Mouse (Mus musculus) cerebellum, adult 2 months (tissue): Measurements from ENCODE around the gene Golga4. TPM values are rescaled to one million over a fixed set of nuclear protein-coding genes. Genes with fewer than 3 reads are reported as not detected.
A peak's percentile ranks its signal among the peaks of the same experiment; 100 is the strongest.

Source experiments
- DNase-seq, 2 experiments: peaks; one replicate each; pipeline ENCODE4 v3.0.0; 2021
- H3K27ac ChIP-seq: fragments of 200-500 bp; 2 replicates; pipeline ENCODE4 v1.5.1; 2012; ENCODE audit warnings: low read length, control low read depth, inconsistent platforms; ENCODE audit not compliant: insufficient read depth
- H3K27me3 ChIP-seq: fragments of 200-500 bp; 2 replicates; pipeline ENCODE4 v1.6.1; 2012; ENCODE audit warnings: inconsistent platforms, mild to moderate bottlenecking, low read length, moderate library complexity; ENCODE audit not compliant: control insufficient read depth, insufficient read depth
- H3K4me1 ChIP-seq: fragments of 200-500 bp; 2 replicates; pipeline ENCODE4 v1.6.1; 2011; ENCODE audit warnings: low read length; ENCODE audit not compliant: control insufficient read depth, insufficient read depth
- H3K4me3 ChIP-seq: fragments of 200-500 bp; replicated peaks from 2 replicates; pipeline ENCODE3; 2011; ENCODE audit warnings: mild to moderate bottlenecking, low read depth, low read length, control low read depth; ENCODE audit not compliant: insufficient read depth
- CTCF ChIP-seq: fragments of 200-500 bp; IDR thresholded peaks from 2 replicates; pipeline ENCODE4 v1.5.1; 2011; ENCODE audit warnings: low read depth, mild to moderate bottlenecking, control low read depth, low read length, moderate library complexity, borderline replicate concordance; ENCODE audit not compliant: insufficient read depth
- POLR2A ChIP-seq: fragments of 200-500 bp; IDR thresholded peaks from 2 replicates; pipeline ENCODE4 v1.6.1; 2011; ENCODE audit warnings: low read length, control low read depth, borderline replicate concordance; ENCODE audit not compliant: insufficient read depth
- WGBS: fragments of 180-500 bp; shearing (Covaris S2); methylation state at CpG from one replicate; pipeline ENCODE4 v1.1.7; 2018; 5-methylcytosine and 5-hydroxymethylcytosine counted together
- polyA plus RNA-seq: library from polyadenylated mRNA; depleted of rRNA; stranded (reverse); fragments of >200 nt; gene quantifications from 2 replicates; pipeline ENCODE4 v1.2.3, GENCODE M21; 2012; rRNA removed

Golga4 gene
- polyA plus RNA-seq: 61.5 and 65.7 TPM in 2 replicates

- under 1% methylated on average over 43 of the region's 43 CpGs for WGBS
- TF ChIP-seq CTCF: no peak
- peak; percentile 51 for TF ChIP-seq POLR2A
Observed at GRCm38 (mm10) chr9:118506020-118506403, at the start of gene Golga4. Gene Golga4, plus strand, starts transcription at chr9:118506267.

GRCm38 (mm10) chr9:118456405-118456804 is 49.7 kb upstream of the Golga4 start:
- Histone ChIP-seq H3K27ac (no peak overlapping the region), H3K27me3 (no peaks in the 10 kb centered on the region), H3K4me3 (no peak overlapping the region), H3K4me1 (no peaks in the 10 kb centered on the region)
- TF ChIP-seq POLR2A (no peak), CTCF (no peak)
- 79% methylated on average over 6 of the region's 6 CpGs for WGBS
- no peak for DNase-seq

More at GRCm38 (mm10) chr9:118506020-118506403, at the start of gene Golga4:
- peak; percentile 95 to 96 for DNase-seq
- Histone ChIP-seq H3K4me3 (peak within 1 kb of the TSS; percentile 70), H3K27ac (peak within 1 kb of the TSS; percentile 48), H3K4me1 (0 out of 2 replicates have a peak, but pooled peaks cover 7% of the 10 kb centered on the region), H3K27me3 (no peaks in the 10 kb centered on the region)

GRCm38 (mm10) chr9:118458039-118458438 is 48.0 kb upstream of the Golga4 start:
- TF ChIP-seq CTCF (no peak), POLR2A (no peak)
- WGBS: 3% methylated on average over 5 of the region's 5 CpGs
- Histone ChIP-seq H3K4me3 (no peak overlapping the region), H3K27me3 (no peaks in the 10 kb centered on the region), H3K27ac (no peak overlapping the region), H3K4me1 (no peaks in the 10 kb centered on the region)
- DNase-seq: no peak

- no peak overlapping the region for H3K4me3 ChIP-seq
- WGBS: 11% methylated on average over 1 of the region's 1 CpGs
- peak in 1 of 2 experiments; percentile 72 for DNase-seq
- peak overlapping the region; percentile 59; the same call in 1 of the 2 replicates for H3K27ac ChIP-seq
- H3K4me1 ChIP-seq: peaks cover 8% of the 10 kb centered on the region; the same call in 1 of the 2 replicates
- H3K27me3 ChIP-seq: no peaks in the 10 kb centered on the region
- TF ChIP-seq CTCF: no peak
- TF ChIP-seq POLR2A: no peak
Observed at GRCm38 (mm10) chr9:118464031-118464430, 42.0 kb upstream of the Golga4 start.

GRCm38 (mm10) chr9:118468301-118468700 is 37.8 kb upstream of the Golga4 start:
- TF ChIP-seq POLR2A (no peak), CTCF (no peak)
- H3K4me3 ChIP-seq: peak overlapping the region; percentile 25
- H3K27me3 ChIP-seq: 0 out of 2 replicates have a peak, but pooled peaks cover 1% of the 10 kb centered on the region
- DNase-seq: no peak
- peaks cover 11% of the 10 kb centered on the region for H3K4me1 ChIP-seq
- WGBS: 30% methylated on average over 14 of the region's 14 CpGs
- H3K27ac ChIP-seq: no peak overlapping the region

GRCm38 (mm10) chr9:118469272-118469671 is 36.8 kb upstream of the Golga4 start:
- Histone ChIP-seq H3K27me3 (0 out of 2 replicates have a peak, but pooled peaks cover 1% of the 10 kb centered on the region), H3K4me1 (peaks cover 5% of the 10 kb centered on the region), H3K27ac (no peak overlapping the region), H3K4me3 (no peak overlapping the region)
- WGBS: 38% methylated on average over 16 of the region's 16 CpGs
- no peak for DNase-seq
- TF ChIP-seq POLR2A (no peak), CTCF (no peak)

- Histone ChIP-seq H3K4me1 (peaks cover 3% of the 10 kb centered on the region; the same call in 1 of the 2 replicates), H3K4me3 (no peak overlapping the region), H3K27ac (no peak overlapping the region), H3K27me3 (0 out of 2 replicates have a peak, but pooled peaks cover 1% of the 10 kb centered on the region)
- TF ChIP-seq POLR2A: no peak
- no peak for TF ChIP-seq CTCF
- no peak for DNase-seq
- 51% methylated on average over 3 of the region's 3 CpGs for WGBS
Observed at GRCm38 (mm10) chr9:118471296-118471695, 34.8 kb upstream of the Golga4 start.

- Histone ChIP-seq H3K4me1 (no peaks in the 10 kb centered on the region), H3K4me3 (peak overlapping the region; percentile 54), H3K27ac (no peak overlapping the region), H3K27me3 (no peaks in the 10 kb centered on the region)
- WGBS: 6% methylated on average over 22 of the region's 22 CpGs
- no peak for TF ChIP-seq POLR2A
- TF ChIP-seq CTCF: no peak
- peak; percentile 58 to 67 for DNase-seq
Observed at GRCm38 (mm10) chr9:118476211-118476765, 29.8 kb upstream of the Golga4 start.
